Mouse (Mus musculus) CH12.LX (cell line): Measurements from ENCODE around the gene Dctpp1.

Experiments used
- BHLHE40 ChIP-seq: IDR thresholded peaks from 2 replicates; pipeline ENCODE4 v1.6.1; 2011; ENCODE audit warnings: mild to moderate bottlenecking, low read depth, low read length, improper control_type of control experiment
- CTCF ChIP-seq, 2 experiments: IDR thresholded peaks in 1 of 2; conservative IDR thresholded peaks in 1 of 2; 2 replicates each; pipeline ENCODE4 v1.5.1; 2011 to 2012; ENCODE audit warnings: low read depth in 2 of 2, low read length in 2 of 2, improper control_type of control experiment in 1 of 2, inconsistent platforms in 1 of 2, mild to moderate bottlenecking in 1 of 2, moderate library complexity in 1 of 2
- EP300 ChIP-seq: IDR thresholded peaks from 2 replicates; pipeline ENCODE4 v1.6.1; 2011; ENCODE audit warnings: low read length, improper control_type of control experiment
- KAT2A ChIP-seq: IDR thresholded peaks from 2 replicates; pipeline ENCODE4 v1.6.1; 2012; ENCODE audit warnings: low read length, improper control_type of control experiment, inconsistent platforms; ENCODE audit not compliant: insufficient replicate concordance
- MAZ ChIP-seq: IDR thresholded peaks from 2 replicates; pipeline ENCODE4 v1.6.1; 2012; ENCODE audit warnings: low read depth, mild to moderate bottlenecking, inconsistent platforms, low read length, improper control_type of control experiment, moderate library complexity
- MEF2A ChIP-seq: IDR thresholded peaks from 2 replicates; pipeline ENCODE4 v1.6.1; 2014; ENCODE audit warnings: low read depth, mild to moderate bottlenecking, inconsistent platforms, low read length, improper control_type of control experiment, borderline replicate concordance
- NELFE ChIP-seq: IDR thresholded peaks from 2 replicates; pipeline ENCODE4 v1.6.1; 2011; ENCODE audit warnings: low read depth, low read length, improper control_type of control experiment
- POLR2A ChIP-seq: IDR thresholded peaks from 2 replicates; pipeline ENCODE4 v1.6.1; 2011; ENCODE audit warnings: low read depth, mild to moderate bottlenecking, improper control_type of control experiment, low read length
- ZKSCAN1 ChIP-seq: IDR thresholded peaks from 2 replicates; pipeline ENCODE4 v1.6.1; 2012; ENCODE audit warnings: low read depth, inconsistent platforms, low read length, improper control_type of control experiment, borderline replicate concordance

DNA sequence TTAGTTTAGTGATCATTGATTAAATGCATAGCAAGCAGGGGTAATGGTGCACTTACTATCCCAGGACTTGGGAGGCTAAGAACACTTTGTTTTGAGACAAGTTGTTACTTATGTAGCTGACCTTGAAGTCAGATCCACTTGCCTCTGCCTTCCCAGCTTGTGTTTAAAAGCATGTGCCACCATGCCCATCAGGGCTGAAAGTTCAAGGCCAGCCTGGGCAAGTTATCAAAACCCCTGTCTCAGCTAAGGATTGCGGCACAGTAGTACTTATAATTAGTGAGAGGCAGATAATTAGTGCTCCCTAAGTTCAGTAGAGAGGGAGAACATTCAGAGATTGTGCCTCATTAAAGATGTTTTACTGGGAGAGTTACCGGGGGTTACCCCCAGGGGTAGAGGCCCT, 25.7 kb downstream of the Dctpp1 start:
- TF ChIP-seq MEF2A (no peak), POLR2A (no peak), ZKSCAN1 (no peak), CTCF (conservative IDR thresholded peaks at IDR 0.05 in 1 of 2, IDR thresholded peaks at IDR 0.05 in 1 of 2; ENCODE audit: low read depth in 2 of 2, low read length in 2 of 2) (no peak), EP300 (no peak), NELFE (no peak), KAT2A (no peak), BHLHE40 (no peak), MAZ (no peak)
